Mouse (Mus musculus) neural tube, embryonic 11.5 days (tissue): ENCODE data around the gene Actr1a. TPM values are rescaled to one million over a fixed set of nuclear protein-coding genes. Genes with fewer than 3 reads are reported as not detected.

ENCODE experiments used
- ATAC-seq: fragments of 200-750 bp; cut with Nextera tagmentation; 2 replicates; pipeline ENCODE4 v1.8.0; 2017; ENCODE audit warnings: moderate number of reproducible peaks, mild to moderate bottlenecking, moderate TSS enrichment, moderate library complexity; ENCODE audit not compliant: insufficient read depth, low FRiP score, low TSS enrichment
- DNase-seq: peaks from one replicate; pipeline ENCODE4 v3.0.0-alpha.2; 2015; ENCODE audit warnings: low spot score
- H3K27ac ChIP-seq: fragments of 300-500 bp; sonication (generic); 2 replicates; pipeline ENCODE4 v1.5.1; 2014; ENCODE audit warnings: low read depth, mild to moderate bottlenecking, low read length
- H3K27me3 ChIP-seq: fragments of 300-500 bp; sonication (generic); 2 replicates; pipeline ENCODE4 v1.6.1; 2014; ENCODE audit warnings: mild to moderate bottlenecking, low read length, mixed read lengths; ENCODE audit not compliant: control insufficient read depth, insufficient read depth
- H3K36me3 ChIP-seq: fragments of 300-500 bp; sonication (generic); 2 replicates; pipeline ENCODE4 v1.6.1; 2014; ENCODE audit warnings: mild to moderate bottlenecking, low read length, moderate library complexity, mixed read lengths; ENCODE audit not compliant: control insufficient read depth, insufficient read depth
- H3K4me1 ChIP-seq: fragments of 300-500 bp; sonication (generic); 2 replicates; pipeline ENCODE4 v1.6.1; 2014; ENCODE audit warnings: low read length, mixed read lengths; ENCODE audit not compliant: control insufficient read depth, insufficient read depth
- H3K4me2 ChIP-seq: fragments of 300-500 bp; sonication (generic); 2 replicates; pipeline ENCODE4 v1.6.1; 2014; ENCODE audit warnings: low read depth, mild to moderate bottlenecking, moderate library complexity
- H3K4me3 ChIP-seq: fragments of 300-500 bp; sonication (generic); 2 replicates; pipeline ENCODE4 v1.5.1; 2014; ENCODE audit warnings: low read depth, low read length
- H3K9ac ChIP-seq: fragments of 300-500 bp; sonication (generic); 2 replicates; pipeline ENCODE4 v1.6.1; 2014; ENCODE audit warnings: mild to moderate bottlenecking, low read length
- H3K9me3 ChIP-seq: fragments of 300-500 bp; sonication (generic); 2 replicates; pipeline ENCODE4 v1.6.1; 2016; ENCODE audit warnings: low read length; ENCODE audit not compliant: control insufficient read depth
- WGBS: fragments of 180-500 bp; shearing (Covaris S2); extraction: QIAGEN DNeasy Blood & Tissue Kit; methylation state at CpG from one replicate; pipeline ENCODE4 v1.1.7; 2014; 5-methylcytosine and 5-hydroxymethylcytosine counted together
- polyA plus RNA-seq: library from polyadenylated mRNA; unstranded; fragments of >200 nt; fragmentation: Nextera tagmentation; extraction: Ambion mirVana; gene quantifications from 2 replicates; pipeline ENCODE4 v1.2.1, GENCODE M21; 2014

Gene Actr1a
- polyA plus RNA-seq, 1 experiment from 2014 or later = 262 TPM

DNA sequence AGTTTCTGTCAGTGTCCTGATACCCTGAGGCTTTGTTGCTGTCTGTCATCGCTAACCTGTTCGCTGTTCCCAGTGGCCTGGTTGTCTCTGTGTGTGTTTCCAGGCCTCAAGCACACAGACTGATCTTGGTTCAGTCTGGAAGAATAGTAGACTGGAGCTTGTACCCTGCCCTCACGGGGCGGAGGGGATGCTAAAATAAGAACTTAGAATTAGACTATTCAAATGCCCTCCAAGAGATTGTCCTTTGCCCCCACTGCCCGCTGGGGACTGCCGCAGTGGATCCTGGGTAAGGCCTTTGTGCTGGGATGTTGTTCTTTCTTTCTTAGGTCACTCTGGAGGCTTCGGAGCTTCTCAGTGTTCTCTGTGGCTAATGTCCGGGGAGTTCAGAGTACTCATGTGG is 29.7 kb upstream of the Actr1a start:
- ATAC-seq (no peak), DNase-seq (no peak)
- no peak overlapping the region for H3K4me2 ChIP-seq
- H3K4me3 ChIP-seq = no peak overlapping the region
- no peaks in the 10 kb centered on the region for H3K27me3 ChIP-seq
- no peak overlapping the region for H3K9ac ChIP-seq
- H3K27ac ChIP-seq = no peak overlapping the region
- H3K36me3 ChIP-seq = no peaks in the 10 kb centered on the region
- no peaks in the 10 kb centered on the region for H3K9me3 ChIP-seq
- no peaks in the 10 kb centered on the region for H3K4me1 ChIP-seq
- WGBS = 92% methylated on average over 8 of the region's 8 CpGs

DNA sequence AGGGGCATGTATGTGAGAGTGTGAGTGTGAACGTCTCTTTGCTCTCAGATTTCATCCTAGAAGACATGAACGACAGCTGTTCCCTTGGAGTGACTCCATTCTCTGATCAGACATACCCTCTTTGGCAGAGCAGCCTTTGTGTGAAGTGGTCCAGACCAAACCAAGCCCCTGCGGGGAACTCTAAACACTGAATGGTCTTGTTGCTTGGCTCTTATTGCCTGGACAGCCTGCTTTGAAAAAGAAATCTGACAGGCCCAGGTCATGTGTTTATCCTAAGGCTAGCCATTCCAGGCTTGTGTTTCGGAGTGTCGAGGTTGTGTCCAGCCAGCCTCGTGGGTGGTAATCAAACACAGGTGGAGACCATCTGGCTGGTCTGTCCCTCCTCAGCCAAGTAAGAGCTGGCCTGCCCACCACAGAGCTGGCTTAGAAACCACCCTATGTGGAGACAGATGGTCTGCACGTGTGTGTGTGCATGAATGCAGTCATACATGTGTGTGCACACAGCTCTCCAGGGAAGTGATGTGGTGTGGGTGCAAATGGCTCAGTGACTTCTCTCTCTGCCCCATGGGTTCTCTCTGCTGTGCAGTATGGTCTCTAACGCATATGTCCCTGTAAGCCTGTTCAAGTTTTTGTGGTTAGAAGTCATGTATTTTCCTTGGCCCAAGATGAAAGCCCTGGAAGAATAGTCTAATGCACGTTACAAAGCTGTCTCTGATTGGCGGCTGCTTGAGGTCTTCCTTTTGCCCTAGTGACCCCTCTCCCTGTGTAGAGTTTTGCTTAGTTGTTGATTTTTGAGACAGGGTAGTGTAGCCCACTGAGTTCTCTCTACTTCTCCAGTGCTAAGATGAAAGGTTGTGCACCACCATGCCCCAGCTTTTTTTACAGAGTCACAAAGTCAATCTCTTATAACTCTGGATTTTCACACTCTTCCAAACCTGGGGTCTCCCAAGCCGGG is 27.1 kb upstream of the Actr1a start:
- Histone ChIP-seq H3K4me2 (peak overlapping the region; percentile 14; the same call in 1 of the 2 replicates), H3K4me1 (no peaks in the 10 kb centered on the region), H3K27me3 (no peaks in the 10 kb centered on the region), H3K9ac (no peak overlapping the region), H3K36me3 (no peaks in the 10 kb centered on the region), H3K9me3 (no peaks in the 10 kb centered on the region), H3K27ac (peak overlapping the region; percentile 58), H3K4me3 (no peak overlapping the region)
- DNase-seq (peak; percentile 70), ATAC-seq (no peak)
- WGBS = 43% methylated on average over 11 of the region's 11 CpGs

DNA sequence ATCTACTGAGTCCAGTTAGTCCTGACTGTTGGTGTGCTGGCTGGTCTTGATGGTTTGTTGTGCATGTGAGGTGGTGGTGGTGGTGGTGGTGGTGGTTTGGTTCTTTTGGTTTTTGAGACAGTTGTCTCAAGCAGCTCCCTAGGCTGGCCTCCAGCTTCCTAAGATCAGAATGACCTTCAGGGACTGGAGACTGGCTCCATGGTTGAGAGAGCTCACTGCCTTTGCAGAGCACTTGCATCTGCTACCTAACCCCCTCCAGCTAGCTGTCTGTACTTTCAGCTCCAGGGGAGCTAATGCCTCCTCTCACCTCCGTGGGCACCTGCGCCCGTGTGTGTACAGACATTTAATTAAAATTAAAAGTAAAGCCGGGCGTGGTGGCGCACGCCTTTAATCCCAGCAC is 24.9 kb upstream of the Actr1a start:
- Histone ChIP-seq H3K27ac (no peak overlapping the region), H3K9me3 (no peaks in the 10 kb centered on the region), H3K36me3 (no peaks in the 10 kb centered on the region), H3K4me1 (no peaks in the 10 kb centered on the region), H3K9ac (no peak overlapping the region), H3K4me2 (no peak overlapping the region), H3K27me3 (no peaks in the 10 kb centered on the region), H3K4me3 (no peak overlapping the region)
- DNase-seq (no peak), ATAC-seq (no peak)
- WGBS = 96% methylated on average over 7 of the region's 7 CpGs

- no peaks in the 10 kb centered on the region for H3K9me3 ChIP-seq
- 88% methylated on average over 4 of the region's 4 CpGs for WGBS
- no peak overlapping the region for H3K27ac ChIP-seq
- no peak for ATAC-seq
- DNase-seq = no peak
- no peaks in the 10 kb centered on the region for H3K27me3 ChIP-seq
- no peaks in the 10 kb centered on the region for H3K36me3 ChIP-seq
- H3K4me1 ChIP-seq = no peaks in the 10 kb centered on the region
- no peak overlapping the region for H3K4me3 ChIP-seq
- no peak overlapping the region for H3K9ac ChIP-seq
- no peak overlapping the region for H3K4me2 ChIP-seq
Observed at GRCm38 (mm10) chr19:46418051-46418450, 22.5 kb upstream of the Actr1a start.

DNA sequence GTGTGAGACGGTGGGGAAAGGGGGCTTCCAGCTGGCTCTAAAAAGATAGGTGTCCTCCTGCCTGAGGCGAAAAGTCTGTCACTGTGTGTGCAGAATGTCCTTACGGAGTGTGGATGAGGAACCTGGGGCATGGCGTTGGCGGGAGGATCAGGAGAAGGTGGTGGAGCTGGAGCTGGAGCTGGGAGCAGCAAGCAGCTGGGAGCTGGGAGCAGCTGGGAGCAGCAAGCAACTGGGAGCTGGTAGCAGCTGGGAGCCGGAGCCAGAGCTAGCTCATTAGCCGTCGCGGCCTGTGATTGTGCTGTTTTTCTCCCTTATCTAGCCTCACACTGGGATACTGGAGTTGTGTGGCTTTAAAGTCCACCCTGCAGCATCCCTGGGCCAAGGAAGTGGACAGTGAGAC is 20.7 kb upstream of the Actr1a start:
- Histone ChIP-seq H3K4me2 (no peak overlapping the region), H3K27ac (no peak overlapping the region), H3K4me3 (no peak overlapping the region), H3K36me3 (no peaks in the 10 kb centered on the region), H3K4me1 (no peaks in the 10 kb centered on the region), H3K9ac (no peak overlapping the region), H3K27me3 (no peaks in the 10 kb centered on the region), H3K9me3 (no peaks in the 10 kb centered on the region)
- no peak for DNase-seq
- no peak for ATAC-seq
- WGBS = 72% methylated on average over 9 of the region's 9 CpGs

- Histone ChIP-seq H3K36me3 (no peaks in the 10 kb centered on the region), H3K4me3 (no peak overlapping the region), H3K4me1 (no peaks in the 10 kb centered on the region), H3K27ac (no peak overlapping the region), H3K9ac (no peak overlapping the region), H3K27me3 (no peaks in the 10 kb centered on the region), H3K4me2 (no peak overlapping the region), H3K9me3 (no peaks in the 10 kb centered on the region)
- ATAC-seq (no peak), DNase-seq (no peak)
- WGBS = 92% methylated on average over 8 of the region's 8 CpGs
Observed at GRCm38 (mm10) chr19:46414486-46414885, 18.9 kb upstream of the Actr1a start.

- no peaks in the 10 kb centered on the region for H3K36me3 ChIP-seq
- no peak overlapping the region for H3K4me3 ChIP-seq
- no peaks in the 10 kb centered on the region for H3K9me3 ChIP-seq
- ATAC-seq = no peak
- H3K9ac ChIP-seq = no peak overlapping the region
- H3K27me3 ChIP-seq = no peaks in the 10 kb centered on the region
- H3K27ac ChIP-seq = no peak overlapping the region
- no peak overlapping the region for H3K4me2 ChIP-seq
- no peaks in the 10 kb centered on the region for H3K4me1 ChIP-seq
- DNase-seq = no peak
- WGBS = 98% methylated on average over 2 of the region's 2 CpGs
Observed at GRCm38 (mm10) chr19:46413969-46414368, 18.4 kb upstream of the Actr1a start.

GRCm38 (mm10) chr19:46412056-46412805 is 16.7 kb upstream of the Actr1a start:
- ATAC-seq (no peak), DNase-seq (no peak)
- Histone ChIP-seq H3K4me3 (no peak overlapping the region), H3K27me3 (no peaks in the 10 kb centered on the region), H3K27ac (no peak overlapping the region), H3K4me1 (no peaks in the 10 kb centered on the region), H3K9me3 (no peaks in the 10 kb centered on the region), H3K9ac (no peak overlapping the region), H3K36me3 (peaks cover 2% of the 10 kb centered on the region; the same call in 1 of the 2 replicates), H3K4me2 (no peak overlapping the region)
- WGBS = 87% methylated on average over 12 of the region's 12 CpGs
